Mouse (Mus musculus) hindbrain, embryonic 15.5 days (tissue): Measurements from ENCODE around the gene Pdcd5. TPM values are rescaled to one million over a fixed set of nuclear protein-coding genes. Genes with fewer than 3 reads are reported as not detected.

ENCODE experiments used
- ATAC-seq: fragments of 200-750 bp; cut with Nextera tagmentation; 2 replicates; pipeline ENCODE4 v1.8.0; 2017; ENCODE audit warnings: low read depth, moderate number of reproducible peaks, moderate TSS enrichment; ENCODE audit not compliant: low FRiP score
- H3K27ac ChIP-seq: fragments of 300-500 bp; sonication (generic); replicated peaks from 2 replicates; pipeline ENCODE4 v1.5.1; 2015; ENCODE audit warnings: mild to moderate bottlenecking, inconsistent platforms
- H3K27me3 ChIP-seq: fragments of 300-500 bp; sonication (generic); 2 replicates; pipeline ENCODE4 v1.6.1; 2015; ENCODE audit warnings: control low read depth, inconsistent platforms
- H3K36me3 ChIP-seq: fragments of 300-500 bp; sonication (generic); 2 replicates; pipeline ENCODE4 v1.6.1; 2015; ENCODE audit warnings: control low read depth, inconsistent platforms
- H3K4me1 ChIP-seq: fragments of 300-500 bp; sonication (generic); replicated peaks from 2 replicates; pipeline ENCODE4 v1.6.1; 2015; ENCODE audit warnings: control low read depth, inconsistent platforms
- H3K4me2 ChIP-seq: fragments of 300-500 bp; sonication (generic); 2 replicates; pipeline ENCODE4 v1.6.1; 2015; ENCODE audit warnings: moderate library complexity, mild to moderate bottlenecking, inconsistent platforms
- H3K4me3 ChIP-seq: fragments of 300-500 bp; sonication (generic); 2 replicates; pipeline ENCODE4 v1.5.1; 2015; ENCODE audit warnings: mild to moderate bottlenecking, inconsistent platforms
- H3K9ac ChIP-seq: fragments of 300-500 bp; sonication (generic); 2 replicates; pipeline ENCODE4 v1.6.1; 2015; ENCODE audit warnings: inconsistent platforms
- H3K9me3 ChIP-seq: fragments of 300-500 bp; sonication (generic); 2 replicates; pipeline ENCODE4 v1.6.1; 2016; ENCODE audit warnings: control low read depth, inconsistent platforms
- WGBS: fragments of 180-500 bp; shearing (Covaris S2); methylation state at CpG from one replicate; pipeline ENCODE4 v1.1.7; 2015; 5-methylcytosine and 5-hydroxymethylcytosine counted together
- polyA plus RNA-seq: library from polyadenylated mRNA; unstranded; fragments of >200 nt; fragmentation: Nextera tagmentation; extraction: Ambion mirVana; gene quantifications from 2 replicates; pipeline ENCODE4 v1.2.1, GENCODE M21; 2015

Gene Pdcd5
- polyA plus RNA-seq, 1 experiment from 2014 or later: 234 TPM

DNA sequence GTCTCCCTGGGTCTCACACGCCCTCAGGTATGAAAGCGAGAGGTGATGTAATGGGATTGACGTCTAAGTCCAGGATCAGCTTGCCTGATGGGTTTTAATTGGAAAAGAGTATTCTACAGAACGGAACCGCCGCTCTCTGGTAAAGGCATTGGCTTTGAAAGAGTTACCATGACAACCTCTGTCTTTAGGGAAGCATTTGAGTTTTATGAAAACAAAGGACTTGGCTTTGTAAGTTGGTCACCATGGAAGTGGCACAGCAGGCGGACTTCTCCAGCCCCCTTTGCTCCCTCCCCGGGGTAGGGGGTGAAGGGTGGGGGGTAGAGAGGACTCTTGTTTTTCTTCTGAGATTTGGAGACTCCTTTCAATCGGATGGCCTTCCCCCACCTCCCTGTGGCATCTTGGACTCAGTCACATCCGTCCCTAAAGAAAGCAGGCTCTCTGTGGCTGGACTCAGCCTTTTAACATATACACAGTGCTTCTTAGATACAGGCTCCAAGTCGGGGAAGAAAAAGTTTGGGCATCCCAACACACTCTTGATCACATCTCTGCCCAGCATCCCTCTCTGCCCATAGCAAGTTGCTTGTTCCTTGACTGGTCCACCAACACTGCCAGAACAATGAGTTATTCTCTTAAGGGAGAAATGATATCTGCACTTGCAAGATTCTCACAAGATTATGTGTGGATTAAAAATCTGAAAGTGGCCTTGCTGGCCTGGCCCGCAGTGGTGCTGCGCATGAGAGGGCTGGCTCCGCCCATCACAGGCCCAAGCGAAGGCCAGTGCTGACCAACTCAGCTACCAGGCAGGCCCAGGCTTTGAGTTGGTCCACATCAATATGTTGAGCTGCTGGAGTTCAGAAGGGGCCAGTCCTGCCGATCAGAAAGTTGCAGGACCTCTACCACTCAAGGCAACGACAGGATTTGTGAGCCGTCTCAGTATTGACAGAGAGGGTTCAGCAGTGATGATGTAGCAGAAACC lies 21.0 kb upstream of the Pdcd5 start:
- H3K4me1 ChIP-seq: peaks cover 26% of the 10 kb centered on the region
- ATAC-seq: peak; percentile 86
- peak overlapping the region; percentile 28 for H3K4me2 ChIP-seq
- no peaks in the 10 kb centered on the region for H3K9me3 ChIP-seq
- 21% methylated on average over 18 of the region's 18 CpGs for WGBS
- peak overlapping the region; percentile 84 for H3K27ac ChIP-seq
- no peaks in the 10 kb centered on the region for H3K27me3 ChIP-seq
- H3K9ac ChIP-seq: no peak overlapping the region
- no peaks in the 10 kb centered on the region for H3K36me3 ChIP-seq
- no peak overlapping the region for H3K4me3 ChIP-seq

DNA sequence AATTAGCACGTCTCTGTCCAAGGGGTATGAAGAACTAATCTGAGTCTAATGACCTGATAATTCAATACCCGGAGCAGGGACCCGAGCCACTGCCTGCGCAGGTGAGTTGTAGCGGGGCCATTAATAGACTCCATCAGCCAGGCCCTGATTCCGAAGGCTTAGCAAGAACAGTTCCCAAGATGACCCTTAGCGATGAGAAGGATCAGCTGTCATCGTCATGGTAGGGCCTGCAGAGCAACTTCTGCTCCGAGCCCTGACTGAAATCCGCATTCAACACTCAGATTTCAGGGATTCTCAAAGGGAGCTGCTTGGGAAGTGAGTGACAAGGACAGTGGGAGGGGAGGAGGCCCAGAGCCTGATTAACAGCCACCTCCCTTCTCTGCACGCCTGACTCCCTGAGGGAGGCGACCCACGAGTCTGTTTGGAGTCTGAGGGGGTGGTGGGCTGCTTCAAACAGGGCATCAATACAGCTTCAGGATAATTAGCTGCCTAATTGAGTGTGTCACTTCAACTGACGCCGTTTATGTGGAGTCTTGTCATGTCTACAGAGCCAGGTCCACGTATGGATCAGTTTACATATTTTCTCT lies 16.6 kb upstream of the Pdcd5 start:
- Histone ChIP-seq H3K4me3 (no peak overlapping the region), H3K27me3 (no peaks in the 10 kb centered on the region), H3K36me3 (no peaks in the 10 kb centered on the region), H3K4me1 (peaks cover 24% of the 10 kb centered on the region), H3K27ac (no peak overlapping the region), H3K9ac (no peak overlapping the region), H3K4me2 (no peak overlapping the region), H3K9me3 (no peaks in the 10 kb centered on the region)
- no peak for ATAC-seq
- 34% methylated on average over 16 of the region's 16 CpGs for WGBS

- no peak overlapping the region for H3K4me3 ChIP-seq
- no peak overlapping the region for H3K27ac ChIP-seq
- ATAC-seq: no peak
- H3K36me3 ChIP-seq: no peaks in the 10 kb centered on the region
- H3K4me2 ChIP-seq: no peak overlapping the region
- no peak overlapping the region for H3K9ac ChIP-seq
- WGBS: 58% methylated on average over 3 of the region's 3 CpGs
- no peaks in the 10 kb centered on the region for H3K9me3 ChIP-seq
- H3K4me1 ChIP-seq: peaks cover 8% of the 10 kb centered on the region
- no peaks in the 10 kb centered on the region for H3K27me3 ChIP-seq
Observed at GRCm38 (mm10) chr7:35659173-35659572, 11.9 kb upstream of the Pdcd5 start.

- ATAC-seq: no peak
- Histone ChIP-seq H3K9me3 (no peaks in the 10 kb centered on the region), H3K4me2 (no peak overlapping the region), H3K36me3 (no peaks in the 10 kb centered on the region), H3K27me3 (no peaks in the 10 kb centered on the region), H3K4me1 (no peaks in the 10 kb centered on the region), H3K27ac (no peak overlapping the region), H3K4me3 (no peak overlapping the region), H3K9ac (no peak overlapping the region)
- WGBS: 44% methylated on average over 6 of the region's 6 CpGs
Observed at GRCm38 (mm10) chr7:35657829-35658228, 10.5 kb upstream of the Pdcd5 start.

GRCm38 (mm10) chr7:35651583-35652270 lies 4.4 kb upstream of the Pdcd5 start:
- no peaks in the 10 kb centered on the region for H3K27me3 ChIP-seq

GRCm38 (mm10) chr7:35650716-35651410 lies 3.5 kb upstream of the Pdcd5 start:
- H3K9me3 ChIP-seq: no peaks in the 10 kb centered on the region
- H3K27ac ChIP-seq: no peak overlapping the region; the same call in 1 of the 2 replicates
- H3K4me2 ChIP-seq: no peak overlapping the region
- no peak for ATAC-seq
- H3K36me3 ChIP-seq: no peaks in the 10 kb centered on the region
- 66% methylated on average over 11 of the region's 11 CpGs for WGBS
- no peaks in the 10 kb centered on the region for H3K27me3 ChIP-seq
- no peak overlapping the region for H3K4me3 ChIP-seq
- peaks cover 13% of the 10 kb centered on the region for H3K4me1 ChIP-seq
- H3K9ac ChIP-seq: no peak overlapping the region

More at GRCm38 (mm10) chr7:35651583-35652270, 4.4 kb upstream of the Pdcd5 start:
- Histone ChIP-seq H3K27ac (no peak overlapping the region), H3K4me2 (no peak overlapping the region), H3K4me1 (peaks cover 5% of the 10 kb centered on the region; the same call in 1 of the 2 replicates), H3K4me3 (no peak overlapping the region), H3K36me3 (no peaks in the 10 kb centered on the region), H3K9me3 (no peaks in the 10 kb centered on the region), H3K9ac (no peak overlapping the region)
- no peak for ATAC-seq
- WGBS: 86% methylated on average over 10 of the region's 10 CpGs

- no peak overlapping the region for H3K9ac ChIP-seq
- no peak overlapping the region for H3K27ac ChIP-seq
- no peak for ATAC-seq
- H3K4me1 ChIP-seq: peaks cover 13% of the 10 kb centered on the region
- no peak overlapping the region for H3K4me2 ChIP-seq
- WGBS: 45% methylated on average over 3 of the region's 3 CpGs
- no peak overlapping the region for H3K4me3 ChIP-seq
- peaks cover 12% of the 10 kb centered on the region for H3K36me3 ChIP-seq
- H3K9me3 ChIP-seq: no peaks in the 10 kb centered on the region
- H3K27me3 ChIP-seq: no peaks in the 10 kb centered on the region
Observed at GRCm38 (mm10) chr7:35649071-35649470, 1.8 kb upstream of the Pdcd5 start.

- Histone ChIP-seq H3K4me3 (no peak overlapping the region), H3K27ac (no peak overlapping the region), H3K27me3 (no peaks in the 10 kb centered on the region), H3K9ac (no peak overlapping the region), H3K9me3 (no peaks in the 10 kb centered on the region), H3K36me3 (peaks cover 18% of the 10 kb centered on the region), H3K4me2 (no peak overlapping the region), H3K4me1 (peaks cover 13% of the 10 kb centered on the region)
- ATAC-seq: no peak
- WGBS: 56% methylated on average over 9 of the region's 9 CpGs
Observed at GRCm38 (mm10) chr7:35648239-35649069, 1.1 kb upstream of the Pdcd5 start.

DNA sequence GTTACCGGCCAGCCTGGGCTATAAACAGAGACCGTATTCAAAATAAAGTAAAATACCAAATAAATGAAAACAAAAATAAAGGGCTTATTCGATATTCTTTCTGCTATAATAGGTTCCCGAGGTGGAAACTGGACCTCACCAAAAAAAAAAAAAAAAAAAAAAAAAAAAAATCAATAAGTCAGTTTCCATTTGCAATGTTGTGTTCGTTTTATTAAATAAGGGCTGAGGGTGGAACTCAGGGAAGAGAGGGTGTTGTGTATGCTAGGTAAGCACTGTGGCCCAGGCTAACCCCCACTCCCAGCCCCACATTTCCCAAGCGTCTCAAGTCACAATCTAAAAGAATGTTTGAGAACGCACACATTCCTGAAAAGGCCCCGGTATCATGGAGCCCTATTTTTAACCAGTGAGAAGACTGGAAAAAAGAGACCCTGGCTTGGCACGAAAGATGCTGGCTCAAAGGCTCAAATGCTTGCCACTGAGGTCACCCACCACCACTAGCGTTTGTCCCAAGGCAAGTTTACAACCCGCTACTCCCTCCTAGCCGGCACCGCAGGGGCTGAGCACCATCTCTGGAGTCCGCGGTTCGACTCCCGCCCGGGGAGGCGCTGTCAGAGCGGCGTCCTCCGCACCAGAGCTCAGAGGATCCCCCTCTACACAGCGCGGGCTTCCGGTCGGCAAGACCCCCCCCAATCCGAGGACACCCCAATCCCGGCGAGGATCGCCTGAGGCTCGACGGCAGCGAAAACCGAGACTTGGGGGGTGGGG lies 822 bp downstream of the Pdcd5 start:
- Histone ChIP-seq H3K9ac (peak overlapping the region; percentile 76), H3K27me3 (no peaks in the 10 kb centered on the region), H3K4me3 (peak overlapping the region; percentile 97), H3K9me3 (no peaks in the 10 kb centered on the region), H3K4me1 (peaks cover 13% of the 10 kb centered on the region), H3K27ac (peak overlapping the region; percentile 85), H3K36me3 (peaks cover 36% of the 10 kb centered on the region), H3K4me2 (peak overlapping the region; percentile 67)
- ATAC-seq: peak; percentile 30
- WGBS: 10% methylated on average over 34 of the region's 34 CpGs

DNA sequence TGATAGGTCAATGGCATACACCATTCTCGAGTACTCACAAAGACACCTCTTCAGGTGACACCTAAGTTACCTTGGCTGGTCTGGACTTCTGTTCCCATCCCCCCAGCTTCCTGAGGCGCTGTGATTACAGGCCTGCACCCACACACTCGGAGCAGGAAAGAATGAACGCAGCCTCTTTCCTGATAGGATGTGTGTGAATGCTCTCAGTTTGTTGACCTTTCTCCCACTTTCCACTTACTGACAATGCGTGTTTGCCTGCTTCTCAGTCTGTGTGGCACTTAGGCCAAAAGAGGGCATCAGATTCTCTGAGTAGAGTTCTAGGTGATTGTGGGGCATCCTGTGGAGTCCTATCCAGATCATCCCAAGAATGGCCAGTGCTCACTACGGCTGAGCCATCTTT lies 7.2 kb downstream of the Pdcd5 start:
- Histone ChIP-seq H3K4me2 (no peak overlapping the region), H3K4me3 (no peak overlapping the region), H3K27ac (no peak overlapping the region), H3K4me1 (no peaks in the 10 kb centered on the region), H3K36me3 (peaks cover 74% of the 10 kb centered on the region), H3K27me3 (no peaks in the 10 kb centered on the region), H3K9ac (no peak overlapping the region), H3K9me3 (no peaks in the 10 kb centered on the region)
- 88% methylated on average over 6 of the region's 6 CpGs for WGBS
- ATAC-seq: no peak
